Mouse (Mus musculus) cerebellum, adult 2 months (tissue): ENCODE measurements around the gene Sh3rf3. TPM values are rescaled to one million over a fixed set of nuclear protein-coding genes. Genes with fewer than 3 reads are reported as not detected.

Source experiments
- DNase-seq, 2 experiments: peaks; one replicate each; pipeline ENCODE4 v3.0.0; 2021
- H3K27ac ChIP-seq: fragments of 200-500 bp; 2 replicates; pipeline ENCODE4 v1.5.1; 2012; ENCODE audit warnings: low read length, control low read depth, inconsistent platforms; ENCODE audit not compliant: insufficient read depth
- H3K27me3 ChIP-seq: fragments of 200-500 bp; 2 replicates; pipeline ENCODE4 v1.6.1; 2012; ENCODE audit warnings: inconsistent platforms, mild to moderate bottlenecking, low read length, moderate library complexity; ENCODE audit not compliant: control insufficient read depth, insufficient read depth
- H3K4me1 ChIP-seq: fragments of 200-500 bp; 2 replicates; pipeline ENCODE4 v1.6.1; 2011; ENCODE audit warnings: low read length; ENCODE audit not compliant: control insufficient read depth, insufficient read depth
- H3K4me3 ChIP-seq: fragments of 200-500 bp; replicated peaks from 2 replicates; pipeline ENCODE3; 2011; ENCODE audit warnings: mild to moderate bottlenecking, low read depth, low read length, control low read depth; ENCODE audit not compliant: insufficient read depth
- CTCF ChIP-seq: fragments of 200-500 bp; IDR thresholded peaks from 2 replicates; pipeline ENCODE4 v1.5.1; 2011; ENCODE audit warnings: low read depth, mild to moderate bottlenecking, control low read depth, low read length, moderate library complexity, borderline replicate concordance; ENCODE audit not compliant: insufficient read depth
- POLR2A ChIP-seq: fragments of 200-500 bp; IDR thresholded peaks from 2 replicates; pipeline ENCODE4 v1.6.1; 2011; ENCODE audit warnings: low read length, control low read depth, borderline replicate concordance; ENCODE audit not compliant: insufficient read depth
- WGBS: fragments of 180-500 bp; shearing (Covaris S2); methylation state at CpG from one replicate; pipeline ENCODE4 v1.1.7; 2018; 5-methylcytosine and 5-hydroxymethylcytosine counted together
- polyA plus RNA-seq: library from polyadenylated mRNA; depleted of rRNA; stranded (reverse); fragments of >200 nt; gene quantifications from 2 replicates; pipeline ENCODE4 v1.2.3, GENCODE M21; 2012

Gene Sh3rf3
- polyA plus RNA-seq, 1 experiment, result 2.8 TPM

GRCm38 (mm10) chr10:58855814-58856213 is 42.7 kb downstream of the Sh3rf3 start:
- TF ChIP-seq CTCF (no peak), POLR2A (no peak)
- DNase-seq, result no peak
- Histone ChIP-seq H3K27me3 (no peaks in the 10 kb centered on the region), H3K4me1 (no peaks in the 10 kb centered on the region), H3K4me3 (no peak overlapping the region), H3K27ac (no peak overlapping the region)
- WGBS, result 73% methylated on average over 9 of the region's 9 CpGs

GRCm38 (mm10) chr10:58856742-58857141 is 43.6 kb downstream of the Sh3rf3 start:
- DNase-seq, result no peak
- Histone ChIP-seq H3K27me3 (no peaks in the 10 kb centered on the region), H3K27ac (no peak overlapping the region), H3K4me1 (no peaks in the 10 kb centered on the region), H3K4me3 (no peak overlapping the region)
- no peak for TF ChIP-seq CTCF
- no peak for TF ChIP-seq POLR2A

GRCm38 (mm10) chr10:58864735-58865134 is 51.6 kb downstream of the Sh3rf3 start:
- no peak overlapping the region for H3K4me3 ChIP-seq
- no peak for TF ChIP-seq CTCF
- TF ChIP-seq POLR2A, result no peak
- no peaks in the 10 kb centered on the region for H3K4me1 ChIP-seq
- 32% methylated on average over 2 of the region's 2 CpGs for WGBS
- DNase-seq, result no peak
- H3K27me3 ChIP-seq, result no peaks in the 10 kb centered on the region
- H3K27ac ChIP-seq, result no peak overlapping the region

GRCm38 (mm10) chr10:58867536-58867935 is 54.4 kb downstream of the Sh3rf3 start:
- Histone ChIP-seq H3K4me3 (no peak overlapping the region), H3K4me1 (0 out of 2 replicates have a peak, but pooled peaks cover 2% of the 10 kb centered on the region), H3K27me3 (no peaks in the 10 kb centered on the region), H3K27ac (no peak overlapping the region)
- WGBS, result 93% methylated on average over 2 of the region's 2 CpGs
- TF ChIP-seq CTCF (no peak), POLR2A (no peak)
- DNase-seq, result no peak

GRCm38 (mm10) chr10:58869836-58870235 is 56.7 kb downstream of the Sh3rf3 start:
- whole genome bisulfite sequencing, result 96% methylated on average over 1 of the region's 1 CpGs
- no peak for DNase-seq
- no peak for TF ChIP-seq CTCF
- no peak for TF ChIP-seq POLR2A

DNA sequence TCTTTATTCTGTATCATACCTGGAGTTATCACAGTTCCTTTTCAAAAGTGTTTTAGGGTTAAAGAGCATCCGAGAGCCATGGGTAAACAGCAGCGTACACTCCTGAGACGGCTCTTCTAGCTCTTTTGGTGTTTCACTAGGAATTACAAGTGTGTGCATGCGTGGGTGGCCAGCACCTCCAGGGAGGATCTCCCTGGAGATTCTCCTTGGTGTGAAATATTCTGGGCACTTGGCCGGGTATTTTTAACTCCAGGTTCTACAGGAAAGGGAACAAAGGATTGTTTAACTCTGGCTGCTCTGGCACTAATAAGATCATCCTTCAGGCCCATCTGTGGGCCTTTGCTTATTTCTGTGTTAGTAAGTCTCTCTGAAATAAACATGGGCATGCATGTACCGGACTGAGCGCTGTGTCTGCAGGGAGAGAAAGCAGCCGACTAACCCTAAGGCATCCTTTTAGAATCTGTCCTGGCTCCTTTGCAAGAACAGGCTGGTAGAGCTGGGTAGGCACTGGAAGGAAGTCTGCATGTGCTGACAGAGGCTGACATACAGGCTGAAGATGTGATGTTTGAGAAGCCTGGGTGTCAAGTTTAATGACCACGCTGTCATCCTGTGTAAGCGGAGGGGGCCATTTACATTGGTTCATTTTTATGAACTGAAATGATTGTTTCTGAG is 58.1 kb downstream of the Sh3rf3 start:
- Histone ChIP-seq H3K4me3 (no peak overlapping the region), H3K4me1 (0 out of 2 replicates have a peak, but pooled peaks cover 2% of the 10 kb centered on the region), H3K27ac (no peak overlapping the region), H3K27me3 (no peaks in the 10 kb centered on the region)
- peak in 1 of 2 experiments; percentile 2 for DNase-seq
- TF ChIP-seq CTCF (no peak), POLR2A (no peak)
- WGBS, result 48% methylated on average over 10 of the region's 10 CpGs

More at GRCm38 (mm10) chr10:58869836-58870235, 56.7 kb downstream of the Sh3rf3 start:
- H3K4me3 ChIP-seq, result no peak overlapping the region
- H3K27ac ChIP-seq, result no peak overlapping the region
- H3K4me1 ChIP-seq, result 0 out of 2 replicates have a peak, but pooled peaks cover 2% of the 10 kb centered on the region
- H3K27me3 ChIP-seq, result no peaks in the 10 kb centered on the region

DNA sequence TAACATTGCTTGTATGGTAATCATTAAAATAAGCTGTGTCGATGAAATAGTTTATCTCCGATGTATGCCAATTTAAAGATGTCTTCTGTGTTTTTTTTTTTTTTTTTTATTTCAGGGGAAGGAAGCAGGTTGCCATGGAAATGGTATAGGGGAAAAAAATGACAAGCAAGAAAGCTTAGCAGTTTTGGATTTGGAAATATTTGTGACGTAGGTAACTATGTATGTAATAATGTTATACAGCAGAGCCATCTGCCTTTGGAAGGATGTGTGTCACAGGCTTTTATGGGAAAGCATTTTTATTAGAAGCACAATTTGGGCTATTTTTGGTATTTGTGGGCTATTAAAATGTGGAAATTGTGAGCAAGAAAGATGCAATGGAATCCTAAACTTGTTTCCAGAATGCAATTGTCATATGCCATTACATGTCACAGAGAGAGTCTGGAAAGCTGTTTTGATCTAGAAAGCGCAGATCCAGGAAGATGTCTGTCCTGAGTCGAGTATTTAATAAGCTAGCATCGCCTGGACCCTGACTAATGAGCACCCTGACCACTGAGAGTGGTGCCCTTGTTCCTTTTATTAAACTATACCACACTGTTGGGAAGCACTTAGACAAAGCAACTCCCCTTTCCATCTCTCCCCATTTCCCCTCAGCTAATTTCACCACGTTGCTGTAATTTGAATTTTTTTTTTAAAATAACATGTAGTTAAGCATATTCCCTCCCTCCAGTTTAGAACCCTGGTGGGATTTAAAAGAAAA is 58.8 kb downstream of the Sh3rf3 start:
- H3K27ac ChIP-seq, result no peak overlapping the region
- DNase-seq, result no peak
- H3K27me3 ChIP-seq, result no peaks in the 10 kb centered on the region
- TF ChIP-seq CTCF (no peak), POLR2A (no peak)
- H3K4me1 ChIP-seq, result 0 out of 2 replicates have a peak, but pooled peaks cover 2% of the 10 kb centered on the region
- no peak overlapping the region for H3K4me3 ChIP-seq
- 79% methylated on average over 7 of the region's 7 CpGs for WGBS
